Mouse (Mus musculus) CD4-positive naive resting alpha-beta T cell, adult 57 days (primary cell): Measurements from ENCODE around the gene Gm7361. TPM values are rescaled to one million over a fixed set of nuclear protein-coding genes. Genes with fewer than 3 reads are reported as not detected.

Source experiments
- total RNA-seq: library from RNA; stranded (reverse); gene quantifications from one replicate; pipeline ENCODE4 v1.2.4, GENCODE M21; 2023

Gm7361 gene
- not detected for total RNA-seq

DNA sequence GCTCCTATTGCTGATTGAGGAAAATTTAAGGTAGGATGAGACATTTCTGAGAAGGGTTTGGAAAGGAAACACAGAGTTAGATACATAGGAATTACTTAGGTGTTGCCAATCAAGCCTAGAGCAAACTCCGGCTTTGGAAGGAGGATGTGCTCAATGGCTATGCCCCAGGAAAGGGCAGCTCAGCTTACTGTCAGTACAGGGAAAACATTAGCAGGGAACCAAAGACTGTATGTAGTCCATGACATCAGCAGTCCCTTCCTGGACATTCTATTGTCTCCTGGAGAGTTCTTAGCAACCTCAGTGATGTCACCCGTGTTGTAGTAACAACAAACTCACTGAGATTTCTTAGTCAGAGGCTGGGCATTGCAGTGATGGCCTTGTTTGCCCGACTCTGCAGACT is at the start of gene Gm7361:
Gene Gm7361, plus strand, starts transcription at position 301 of the 400 bp plus-strand sequence.

Other genes starting within 250 kb of the Gm7361 start
- not detected for gene Gm5862, start 234.8 kb upstream of the Gm7361 start, total RNA-seq
- gene Speer4a, start 218.1 kb upstream of the Gm7361 start, total RNA-seq, result not detected
- not detected for gene Gm7347, start 199.1 kb upstream of the Gm7361 start, total RNA-seq
- gene Gm10471, start 168.4 kb upstream of the Gm7361 start, total RNA-seq, result not detected
- gene 5031410I06Rik, start 152.3 kb upstream of the Gm7361 start, total RNA-seq, result not detected
- gene Gm10220, start 136.3 kb upstream of the Gm7361 start, total RNA-seq, result not detected